Mouse (Mus musculus): ENCODE data around the gene Mfap1a.
"Not testable (repeated sequence)": the region's sequence is repeated elsewhere in the genome, so short reads cannot be mapped to it uniquely, and the experiment has no call there.

Mfap1a gene

DNA sequence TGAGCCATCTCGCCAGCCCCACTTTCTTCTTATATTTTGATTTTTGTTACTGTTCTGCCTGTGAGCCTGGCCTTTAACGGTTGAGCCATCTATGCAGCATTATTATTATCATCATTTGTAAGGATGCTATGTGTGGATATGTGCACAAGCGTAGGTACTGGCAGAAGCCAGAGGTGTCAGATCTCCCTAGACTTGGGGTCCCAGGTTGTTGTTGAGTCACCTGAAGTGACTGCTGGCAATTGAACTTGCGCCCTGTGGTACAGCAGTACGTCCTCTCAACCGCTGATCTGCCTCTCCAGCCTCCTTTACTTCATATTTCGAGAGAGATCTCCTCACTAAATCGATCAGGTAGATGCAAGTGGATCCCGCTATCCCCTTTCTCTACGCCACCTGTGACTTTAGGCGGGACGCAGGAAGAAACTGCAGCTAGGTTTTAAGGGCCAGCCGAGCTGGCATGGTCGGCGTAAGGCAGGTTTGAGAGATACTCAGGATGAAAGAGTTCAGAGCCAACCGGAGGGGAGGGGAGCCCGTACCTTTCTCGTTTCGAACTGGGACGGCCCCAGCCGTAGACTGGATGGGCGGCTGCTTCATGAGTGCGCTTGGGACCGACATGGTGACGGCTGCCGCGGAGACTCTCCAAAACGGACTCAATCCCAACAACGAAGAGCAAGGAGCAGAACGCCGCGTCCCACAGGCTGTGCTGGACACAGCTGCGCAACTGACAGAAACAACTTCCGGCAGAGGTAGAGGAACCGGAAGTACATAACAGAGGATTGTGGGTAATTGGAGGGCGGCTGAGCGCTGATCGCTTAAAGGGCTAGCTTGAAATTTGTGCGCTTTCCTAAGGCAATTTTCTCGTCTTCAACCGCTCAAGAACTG, 32.9 kb downstream of the Mfap1a start, which contains the start of gene Mfap1b:
Gene Mfap1b, minus strand, starts transcription at position 767 of the 879 bp plus-strand sequence.
- DNase-seq, result peak; percentile 81

DNA sequence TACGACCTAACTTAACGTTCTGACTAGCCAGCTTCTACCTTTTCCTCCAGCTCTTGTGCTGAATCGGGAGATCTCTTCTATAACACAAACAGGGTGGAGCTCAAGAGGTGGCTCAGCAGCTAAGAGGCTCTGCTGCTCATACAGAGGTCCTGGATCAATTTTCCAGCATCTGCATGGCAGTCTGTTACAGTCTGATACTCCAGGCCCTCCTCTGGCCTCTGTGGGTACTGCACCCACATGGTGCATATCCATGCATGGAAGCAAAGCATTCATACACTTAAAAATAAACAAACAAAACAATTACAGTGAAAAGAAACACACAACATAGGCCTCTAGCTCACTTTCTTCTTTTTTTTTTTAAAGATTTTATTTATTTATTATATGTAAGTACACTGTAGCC, 33.7 kb downstream of the Mfap1a start:
- not testable (repeated sequence) for DNase-seq

DNA sequence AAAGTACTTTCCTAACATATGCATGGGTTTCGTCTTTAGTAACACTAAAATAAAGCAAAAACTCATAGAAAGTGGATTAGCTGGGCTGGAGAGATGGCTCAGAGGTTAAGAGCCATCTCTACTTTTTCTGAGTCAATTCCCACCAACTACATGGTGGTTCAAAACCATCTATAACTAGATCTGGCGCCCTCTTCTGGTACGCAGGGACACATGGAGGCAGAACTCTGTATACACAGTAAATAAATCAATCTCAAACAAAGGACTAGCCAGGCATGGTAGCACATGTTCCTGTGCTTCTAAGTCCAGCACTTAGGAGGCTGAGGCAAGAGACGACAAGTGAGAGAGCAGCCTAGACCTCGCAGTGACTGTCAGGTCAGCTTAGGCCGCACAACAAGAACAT, 37.5 kb downstream of the Mfap1a start:
- not testable (repeated sequence) for DNase-seq

DNA sequence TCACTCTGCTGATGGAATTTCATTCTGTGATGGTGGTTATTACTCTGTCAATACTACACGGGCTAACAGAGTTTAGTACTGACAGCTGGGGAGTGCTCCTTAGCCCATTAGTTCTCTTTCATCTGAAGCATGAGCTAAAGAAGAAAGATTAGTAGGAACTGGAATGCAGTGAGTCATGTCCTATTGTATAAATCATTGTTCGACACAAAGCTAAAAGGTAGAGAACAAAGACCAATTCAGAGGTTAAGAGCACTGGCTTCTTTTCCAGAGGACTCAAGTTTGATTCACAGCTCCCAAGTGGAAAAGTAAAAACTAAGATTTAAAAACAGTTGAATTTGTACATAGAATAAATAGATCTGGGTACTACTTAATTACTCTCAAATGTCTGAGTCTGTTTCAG, 46.4 kb downstream of the Mfap1a start:
- DNase-seq, result no peak

DNA sequence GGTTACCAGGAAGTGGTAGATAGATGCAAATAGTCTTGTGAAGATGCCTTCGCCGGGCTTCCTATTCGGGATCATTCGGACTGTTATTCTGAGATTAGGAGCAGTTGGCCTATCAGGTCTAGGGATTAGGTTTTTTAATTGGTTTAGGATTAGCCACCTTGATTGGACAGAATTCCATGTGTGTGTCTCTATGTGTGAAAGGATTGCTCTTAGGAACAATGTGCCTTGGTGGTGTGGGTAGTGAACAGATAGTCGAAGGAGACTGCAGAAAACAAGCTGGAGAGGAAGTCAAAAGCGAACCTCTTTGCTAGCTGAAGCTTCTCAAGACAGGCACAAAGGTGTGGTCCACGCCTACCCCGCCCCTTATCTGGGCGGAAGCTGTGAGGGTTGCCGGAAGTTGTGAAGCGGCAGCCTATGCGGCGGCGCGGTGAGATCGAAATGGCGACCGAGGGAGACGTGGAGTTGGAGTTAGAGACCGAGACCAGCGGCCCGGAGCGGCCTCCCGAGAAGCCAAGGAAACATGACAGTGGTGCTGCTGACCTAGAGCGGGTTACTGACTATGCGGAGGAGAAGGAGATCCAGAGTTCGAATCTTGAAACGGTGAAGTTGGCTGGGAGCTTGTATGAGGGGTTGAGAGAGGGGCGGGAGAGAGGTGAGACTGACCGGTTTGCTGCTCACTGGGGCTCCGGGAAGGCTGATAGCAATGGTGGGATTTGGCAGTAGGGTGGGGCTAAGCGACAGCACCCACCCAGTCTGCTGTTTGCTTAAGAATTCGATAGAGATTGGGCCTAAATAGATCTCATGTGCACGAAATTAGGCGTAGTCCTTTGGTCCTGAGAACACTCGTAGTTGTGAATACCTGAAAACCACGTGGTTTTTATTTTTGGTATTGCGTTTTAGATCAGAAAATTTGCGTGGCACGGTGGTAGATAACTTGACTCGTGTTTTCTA, 49.5 kb downstream of the Mfap1a start, which contains the start of gene Serinc4:
Gene Serinc4, minus strand, starts transcription at position 90 of the 951 bp plus-strand sequence.
- peak; percentile 70 for DNase-seq

DNA sequence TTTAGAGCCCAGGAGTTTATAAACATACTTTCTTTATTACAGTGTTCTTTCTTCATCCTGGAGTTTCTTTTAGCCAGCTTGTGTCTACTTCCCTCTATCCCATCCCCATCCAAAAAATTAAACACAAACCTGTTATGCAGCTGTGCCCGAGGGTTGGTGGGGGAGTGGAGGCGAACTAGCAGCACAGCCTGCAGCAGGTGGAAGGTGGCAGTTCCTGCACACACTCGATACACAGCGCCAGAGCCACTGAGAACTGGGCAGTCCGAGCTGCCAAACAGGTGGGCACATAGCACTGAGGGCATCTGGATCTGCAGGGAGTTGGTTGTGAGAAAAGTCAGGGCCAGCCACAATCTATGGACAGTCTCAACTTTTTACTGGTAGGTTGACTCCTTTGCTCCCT, 50.9 kb downstream of the Mfap1a start:
- DNase-seq, result no peak

DNA sequence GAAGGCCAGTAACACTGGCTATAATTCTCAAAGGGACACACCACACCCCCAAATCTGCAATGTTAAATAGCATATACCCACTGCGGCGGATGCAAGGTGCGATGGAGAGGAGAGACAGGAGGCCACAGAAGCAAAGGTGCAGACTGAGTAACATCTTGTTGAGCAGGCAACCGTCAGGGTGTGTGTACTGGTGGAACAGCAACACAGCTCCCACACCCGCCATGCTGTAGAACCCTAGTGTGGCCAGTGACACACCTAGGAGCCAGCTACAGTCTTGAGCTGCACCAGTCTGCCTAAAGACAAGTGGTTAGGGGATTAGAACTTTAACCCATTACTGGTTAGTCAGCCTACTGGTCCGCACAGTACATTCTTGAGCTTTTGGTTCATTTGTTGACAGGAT, 52.5 kb downstream of the Mfap1a start:
- no peak for DNase-seq

DNA sequence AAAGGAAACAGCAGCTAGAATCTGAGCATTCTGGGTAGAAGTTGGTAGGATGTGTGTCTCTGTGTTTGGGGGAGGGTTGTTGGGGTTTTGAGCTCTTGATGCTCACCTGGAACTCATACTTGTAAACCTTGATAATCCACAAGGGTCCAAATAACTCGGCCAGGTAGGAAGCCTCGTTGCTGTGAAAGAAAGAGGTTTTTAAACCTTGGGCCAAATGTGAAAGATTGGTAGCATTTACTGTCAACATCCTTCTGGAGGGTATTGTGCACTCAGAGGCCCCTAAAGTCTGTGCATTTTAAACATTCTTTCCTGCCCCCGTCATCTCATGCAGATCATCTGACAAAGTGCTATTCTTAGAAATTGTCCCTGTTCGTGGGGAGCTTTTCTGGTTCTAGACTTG, 53.5 kb downstream of the Mfap1a start, which contains the start of gene Hypk:
Gene Hypk, plus strand, starts transcription at position 301 of the 400 bp plus-strand sequence.
- DNase-seq, result no peak

DNA sequence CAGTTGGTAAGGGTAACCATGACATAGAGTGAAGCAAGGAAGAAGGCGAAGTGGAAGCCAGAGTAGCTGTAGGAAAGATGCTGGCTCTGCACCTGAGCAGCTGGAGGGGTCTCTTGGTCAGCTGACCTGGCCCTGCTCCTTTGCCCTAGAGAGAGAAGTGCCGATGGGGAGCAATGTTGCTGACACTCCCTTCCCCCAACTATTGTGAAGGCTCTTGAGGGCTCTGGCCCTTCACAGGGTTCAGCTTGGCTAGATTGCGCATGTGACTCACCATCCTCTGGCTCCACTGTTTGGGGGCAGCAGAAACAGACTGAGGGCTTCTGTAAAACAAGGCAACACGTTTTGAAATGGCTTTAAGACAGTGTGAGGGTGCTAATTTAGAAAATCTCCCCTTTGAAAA, 54.1 kb downstream of the Mfap1a start:
- DNase-seq, result no peak

DNA sequence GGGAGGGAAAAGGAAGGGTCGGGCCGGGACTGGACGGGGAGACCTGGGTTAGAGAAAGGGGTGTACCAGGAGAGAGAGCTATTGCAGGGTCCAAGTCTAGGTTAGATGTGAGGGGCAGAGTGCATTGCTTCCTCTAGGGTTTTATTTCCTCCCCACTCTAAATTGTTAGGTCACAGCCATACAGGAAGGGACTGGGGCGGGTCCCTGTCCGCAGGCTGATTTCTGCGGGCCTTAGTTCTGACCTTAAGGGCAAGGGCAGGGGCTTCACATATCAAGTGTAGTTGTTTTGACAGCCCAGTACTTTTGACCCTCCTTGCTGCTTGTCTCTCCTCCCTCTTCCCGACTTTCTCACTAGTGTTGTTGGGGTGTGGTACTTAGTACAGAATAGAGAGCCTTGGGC, 56.4 kb downstream of the Mfap1a start:
- DNase-seq, result no peak

DNA sequence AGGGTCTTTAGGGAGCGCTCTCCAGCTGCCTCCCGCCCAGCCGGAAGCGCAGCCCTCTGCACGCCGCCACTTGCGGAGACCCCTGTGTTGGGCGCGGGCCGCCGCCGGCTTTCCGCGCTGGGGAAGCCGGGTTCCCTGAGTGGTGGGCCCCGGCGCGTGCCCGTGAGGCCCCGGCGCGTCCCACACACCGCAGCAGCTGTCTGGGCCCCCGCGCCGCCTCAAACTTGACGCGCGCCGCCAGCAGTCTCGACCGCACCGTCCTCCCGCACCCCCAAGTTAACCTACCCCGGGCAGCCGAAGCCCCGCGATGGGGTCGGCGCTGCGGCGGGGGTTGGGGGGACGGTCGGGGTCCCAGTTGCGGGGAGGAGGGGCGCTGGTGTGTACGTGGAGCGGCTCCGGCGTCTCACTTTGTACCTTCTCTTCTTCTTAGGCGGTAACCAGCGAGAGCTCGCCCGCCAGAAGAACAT, 56.9 kb downstream of the Mfap1a start:
- DNase-seq, result no peak

DNA sequence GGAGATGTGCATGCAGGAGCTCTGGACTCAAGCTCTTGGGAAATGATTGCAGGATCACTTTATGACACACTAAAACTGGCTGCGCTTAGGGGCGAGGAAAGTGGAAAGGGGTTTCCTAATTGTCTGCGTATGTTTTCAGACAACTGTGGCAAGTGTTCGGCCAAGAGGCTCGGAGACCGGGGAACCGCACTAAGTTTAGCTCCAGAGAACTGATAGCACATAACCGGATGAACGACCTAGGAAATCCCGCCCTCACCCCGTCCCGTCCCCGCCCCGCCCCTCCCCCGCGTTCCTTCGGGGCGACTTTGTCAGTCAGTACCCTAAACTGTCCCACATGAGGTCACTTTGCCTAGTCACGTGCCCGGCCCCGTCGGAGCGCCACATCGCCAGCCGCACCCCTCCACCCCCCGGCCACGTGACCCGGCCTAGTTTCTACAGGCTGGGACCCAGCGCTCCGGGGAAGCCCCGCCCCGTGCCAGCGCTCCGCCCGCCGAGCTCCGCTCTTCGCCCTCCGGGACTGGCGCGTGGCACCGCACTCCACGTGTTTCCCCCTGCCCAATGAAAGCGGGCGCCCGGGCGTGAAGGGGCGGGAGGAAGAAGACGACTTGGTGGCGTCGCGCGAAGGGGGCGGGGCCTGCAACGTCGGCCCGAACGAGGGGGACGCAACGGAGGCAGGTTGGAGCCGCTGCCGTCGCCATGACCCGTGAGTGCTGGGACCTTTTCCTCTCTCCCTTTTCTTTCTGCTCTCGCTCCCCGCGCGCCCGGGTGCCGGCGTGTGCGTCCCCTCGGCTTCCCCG, 57.5 kb downstream of the Mfap1a start, which contains the start of gene Serf2:
Gene Serf2, plus strand, starts transcription at position 457 of the 797 bp plus-strand sequence.
- peak; percentile 100 for DNase-seq

DNA sequence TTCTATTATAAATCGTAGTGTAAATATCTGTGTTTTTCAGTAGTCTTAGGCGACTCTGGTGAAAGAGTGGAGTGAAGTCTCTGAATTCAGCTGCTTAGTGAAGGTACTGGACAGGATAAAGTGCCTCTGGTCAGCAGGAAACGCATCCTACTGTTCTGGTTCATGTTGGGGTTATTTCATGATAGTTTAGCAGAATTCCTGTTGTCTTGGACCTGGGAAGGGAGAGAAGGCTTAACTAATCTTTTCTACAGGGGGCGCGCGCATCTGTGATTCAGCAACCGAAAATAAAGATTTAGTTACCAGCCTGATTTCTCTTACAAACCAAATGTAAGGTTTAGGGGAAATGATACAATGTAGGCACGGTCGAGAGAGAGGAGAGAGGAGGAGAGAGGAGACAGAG, 58.3 kb downstream of the Mfap1a start:
- DNase-seq, result no peak

DNA sequence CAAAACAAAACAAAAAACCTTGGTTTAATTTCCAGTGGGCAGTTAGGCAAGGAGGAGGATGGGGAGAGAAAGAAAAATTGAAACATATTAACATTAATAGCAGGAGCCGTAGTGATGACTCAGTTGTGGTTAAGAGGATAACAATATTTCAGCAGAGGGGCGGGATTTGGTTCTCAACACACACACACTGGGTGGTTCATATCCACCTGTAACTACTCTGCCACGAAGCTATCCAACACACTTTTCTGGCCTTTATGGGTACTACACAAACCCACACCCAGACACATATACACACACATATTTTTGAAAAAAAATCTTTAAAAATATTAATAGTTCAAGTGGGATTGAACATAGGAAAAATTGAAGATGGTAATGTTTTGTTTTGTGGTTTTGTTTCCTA, 59.5 kb downstream of the Mfap1a start:
- DNase-seq, result no peak

DNA sequence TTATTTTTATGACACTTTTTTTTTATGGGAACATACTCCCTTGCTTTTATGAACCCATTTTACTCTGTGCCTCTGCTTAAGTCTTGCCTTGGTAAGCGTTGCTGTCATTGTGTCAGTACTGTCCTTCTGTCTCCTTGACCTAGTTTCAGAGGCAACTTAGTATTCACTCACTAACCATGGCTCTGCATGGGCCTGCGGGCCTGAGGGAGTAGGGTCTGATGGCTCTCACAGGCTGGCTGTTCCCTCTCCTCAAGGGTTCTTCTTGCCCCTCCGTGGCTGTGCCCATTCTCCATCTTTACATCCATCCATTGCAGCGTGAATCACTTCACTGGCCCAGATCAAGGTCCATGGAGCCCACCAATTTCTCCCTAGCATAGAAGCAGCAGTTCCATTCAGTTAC, 60.0 kb downstream of the Mfap1a start:
- DNase-seq, result no peak

DNA sequence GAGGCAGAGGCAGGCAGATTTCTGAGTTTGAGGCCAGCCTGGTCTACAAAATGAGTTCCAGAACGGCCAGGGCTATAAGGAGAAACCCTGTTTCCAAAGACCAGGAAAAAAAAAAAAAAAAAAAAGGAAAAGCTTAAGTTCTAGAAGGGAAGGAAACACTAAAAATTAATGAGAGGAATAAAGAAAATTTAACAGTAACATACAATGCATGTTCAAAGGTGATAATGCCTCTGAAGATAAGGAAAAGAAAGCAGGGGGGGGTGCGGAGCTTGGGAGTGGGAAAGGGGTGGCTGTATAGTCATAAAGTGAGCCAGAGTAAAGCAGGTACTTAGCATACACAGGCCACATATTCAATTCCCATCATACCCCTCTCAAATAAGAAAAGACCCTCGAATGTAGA, 61.3 kb downstream of the Mfap1a start:
- DNase-seq, result no peak

DNA sequence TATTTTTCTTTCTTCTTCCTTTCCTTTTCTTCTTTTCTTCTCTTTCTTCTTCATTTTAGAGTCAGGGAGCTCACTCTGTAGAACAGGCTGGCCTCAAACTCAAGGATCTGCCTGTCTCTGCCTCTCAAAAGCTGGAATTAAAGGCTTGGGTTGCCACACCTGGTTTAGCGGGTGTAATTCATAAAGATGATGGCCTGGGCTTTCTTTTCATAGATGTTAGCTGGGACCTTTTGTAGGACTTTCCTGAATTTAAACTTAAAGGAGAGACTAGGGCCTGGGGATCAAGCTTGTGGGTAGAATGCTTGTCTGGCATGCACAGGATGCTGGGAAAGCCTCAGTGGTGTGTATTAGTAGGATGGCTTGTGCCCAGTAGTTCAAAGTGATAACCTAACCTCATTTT, 62.3 kb downstream of the Mfap1a start, which contains the start of gene Ell3:
Gene Ell3, minus strand, starts transcription at position 101 of the 400 bp plus-strand sequence.
- DNase-seq, result no peak

DNA sequence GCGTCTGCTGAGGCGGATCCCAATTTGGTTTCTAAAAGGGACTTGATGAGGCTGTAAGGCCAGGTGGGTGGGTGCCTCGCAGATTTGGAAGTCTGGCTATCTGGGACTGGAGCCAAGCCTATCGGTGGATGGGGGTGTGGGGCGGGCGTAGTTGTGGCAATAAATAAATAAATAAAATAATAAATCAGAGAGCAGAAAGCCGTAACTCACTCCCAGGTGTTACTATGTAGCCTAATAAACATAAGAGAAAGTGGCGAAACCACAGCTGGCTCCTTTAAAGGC, 63.5 kb downstream of the Mfap1a start:
- DNase-seq, result peak; percentile 24

DNA sequence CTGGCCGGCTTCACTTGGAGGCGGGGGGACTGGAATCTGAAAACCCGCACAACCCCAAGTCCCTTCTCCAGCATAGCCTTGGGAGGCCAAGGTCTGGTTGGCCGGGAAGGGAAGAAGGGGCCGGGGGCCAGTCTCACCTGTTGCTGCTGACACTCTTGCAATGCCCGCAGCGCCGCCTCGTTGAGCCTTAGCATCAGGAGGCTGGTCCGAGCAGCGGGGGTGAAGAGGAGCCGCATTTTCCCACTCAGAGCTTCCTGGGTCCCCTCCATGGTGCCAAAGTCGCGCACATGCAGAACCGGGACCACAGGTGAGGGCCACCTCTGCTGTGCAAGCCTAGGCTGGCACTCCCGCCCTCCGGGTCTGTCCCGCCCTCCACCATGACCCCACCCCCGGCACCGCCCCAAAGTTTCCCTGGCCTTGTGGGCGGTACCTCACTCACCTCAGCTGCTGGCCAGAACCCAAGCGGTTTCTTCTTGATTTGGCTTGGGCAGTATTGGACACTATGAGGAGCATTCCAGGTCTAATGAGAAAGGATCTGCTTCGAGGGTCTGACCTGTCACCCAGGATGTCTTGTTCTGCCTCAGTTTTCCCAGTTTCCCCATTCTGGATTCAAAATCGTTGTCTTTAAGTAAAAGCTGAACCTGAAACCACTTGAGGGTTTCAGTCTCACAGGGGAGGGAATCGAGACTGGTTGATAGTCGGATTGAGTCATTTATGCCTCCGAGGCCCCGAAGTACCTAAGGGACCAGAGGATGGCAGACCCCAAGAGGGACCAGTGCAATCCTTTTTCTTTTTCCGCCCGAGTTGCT, 64.0 kb downstream of the Mfap1a start:
- peak; percentile 44 for DNase-seq
